Mouse (Mus musculus): ENCODE results near the gene Fbxw9. TPM values are rescaled to one million over a fixed set of nuclear protein-coding genes. Genes with fewer than 3 reads are reported as not detected.

Gene Fbxw9
- polyA plus RNA-seq (2016; fragmentation: Nextera tagmentation; extraction: Ambion mirVana) = 17.3 and 18.8 TPM in 2 replicates

GRCm38 (mm10) chr8:85059879-85060616, at the start of gene Fbxw9:
Fbxw9 (plus strand) TSS chr8:85060055.
- Histone ChIP-seq H3K27me3 (replicated peaks) (no peaks in the 10 kb centered on the region), H3K4me1 (replicated peaks) (peaks cover 8% of the 10 kb centered on the region; the same call in 1 of the 2 replicates), H3K27ac (ENCODE audit: poor library complexity, severe bottlenecking) (no peak within 1 kb of the TSS), H3K4me2 (peak within 1 kb of the TSS; percentile 97), H3K4me3 (peak within 1 kb of the TSS; percentile 88), H3K36me3 (peaks cover 34% of the 10 kb centered on the region), H3K9ac (peak within 1 kb of the TSS; percentile 78), H3K9me3 (replicated peaks) (no peaks in the 10 kb centered on the region)
- peak; percentile 84 for ATAC-seq (ENCODE audit: insufficient number of reproducible peaks, low FRiP score)
- whole genome bisulfite sequencing = under 1% methylated on average over 52 of the region's 53 CpGs

GRCm38 (mm10) chr8:85011242-85011641, 48.6 kb upstream of the Fbxw9 start:
- H3K4me2 ChIP-seq = no peak overlapping the region
- no peaks in the 10 kb centered on the region for H3K9me3 ChIP-seq (replicated peaks)
- H3K4me3 ChIP-seq = no peak overlapping the region
- peaks cover 84% of the 10 kb centered on the region for H3K27me3 ChIP-seq (replicated peaks)
- H3K36me3 ChIP-seq = no peaks in the 10 kb centered on the region
- no peak overlapping the region for H3K27ac ChIP-seq (ENCODE audit: poor library complexity, severe bottlenecking)
- WGBS = 14% methylated on average over 28 of the region's 28 CpGs
- no peak overlapping the region for H3K9ac ChIP-seq
- ATAC-seq (ENCODE audit: insufficient number of reproducible peaks, low FRiP score) = no peak
- peaks cover 4% of the 10 kb centered on the region; the same call in 1 of the 2 replicates for H3K4me1 ChIP-seq (replicated peaks)

DNA sequence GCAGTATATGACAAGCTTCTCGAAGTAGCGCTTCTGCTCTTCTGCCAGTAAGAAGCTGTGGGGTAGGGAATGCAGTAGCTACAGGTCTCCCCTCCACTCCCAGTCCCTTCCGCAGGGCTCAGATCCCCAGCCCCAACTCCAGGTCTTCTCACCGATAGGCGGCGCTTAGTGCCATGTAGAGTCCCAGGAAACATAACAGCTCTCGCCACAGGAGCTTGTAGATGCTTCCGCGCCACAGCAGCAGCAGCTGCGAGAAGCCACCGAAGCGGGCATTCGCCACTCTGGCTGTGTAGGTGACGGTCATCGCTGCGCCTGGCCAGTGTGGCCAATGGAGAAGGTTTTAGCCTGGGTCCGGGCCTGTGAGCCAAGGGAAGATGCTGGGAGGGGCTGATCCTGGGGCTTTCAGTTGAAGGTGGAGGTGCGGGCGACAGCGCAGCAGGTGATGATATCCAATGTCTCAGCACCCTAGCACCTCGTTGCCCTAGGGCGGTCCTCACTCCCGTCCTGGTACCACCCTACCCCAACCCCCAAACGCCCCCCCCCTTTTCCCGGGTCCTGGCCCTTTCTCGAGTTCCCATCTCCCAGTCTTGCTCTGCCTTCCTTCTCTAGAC, 46.5 kb upstream of the Fbxw9 start:
- H3K9ac ChIP-seq = peak overlapping the region; percentile 60
- H3K4me1 ChIP-seq (replicated peaks) = 0 out of 2 replicates have a peak, but pooled peaks cover 4% of the 10 kb centered on the region
- WGBS = 4% methylated on average over 25 of the region's 26 CpGs

GRCm38 (mm10) chr8:85014431-85014830, 45.4 kb upstream of the Fbxw9 start, which contains the start of gene Best2:
Best2 (minus strand) TSS chr8:85014531.
- Histone ChIP-seq H3K27ac (ENCODE audit: poor library complexity, severe bottlenecking) (no peak within 1 kb of the TSS), H3K27me3 (replicated peaks) (peaks cover 54% of the 10 kb centered on the region)
- WGBS = 45% methylated on average over 2 of the region's 2 CpGs

More for the DNA sequence above, 46.5 kb upstream of the Fbxw9 start:
- no peak for ATAC-seq (ENCODE audit: insufficient number of reproducible peaks, low FRiP score)
- peak overlapping the region; percentile 34 for H3K4me3 ChIP-seq
- H3K27me3 ChIP-seq (replicated peaks) = peaks cover 65% of the 10 kb centered on the region
- no peaks in the 10 kb centered on the region for H3K9me3 ChIP-seq (replicated peaks)
- H3K27ac ChIP-seq (ENCODE audit: poor library complexity, severe bottlenecking) = no peak overlapping the region
- H3K4me2 ChIP-seq = peak overlapping the region; percentile 66
- peaks cover 9% of the 10 kb centered on the region for H3K36me3 ChIP-seq

DNA sequence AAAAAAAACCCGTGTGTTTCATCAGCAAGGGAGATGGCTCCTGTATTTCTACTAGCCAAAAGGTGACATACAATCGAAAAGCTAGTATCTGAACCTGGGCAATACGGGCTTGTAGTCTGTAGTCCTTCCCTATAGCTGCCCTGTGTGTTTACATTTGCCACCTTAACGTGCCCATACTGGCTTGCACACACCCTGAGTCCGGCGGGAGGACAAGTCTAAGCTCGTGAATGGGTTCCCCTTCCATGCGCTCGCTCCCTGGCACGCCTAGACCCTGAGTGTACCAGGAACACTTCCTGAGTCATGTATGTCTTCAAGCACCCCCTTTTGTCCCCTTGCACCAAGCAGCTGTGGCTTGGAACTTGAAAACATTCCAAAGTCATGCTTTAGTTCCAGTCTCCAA, 43.1 kb upstream of the Fbxw9 start:
- H3K4me2 ChIP-seq = no peak overlapping the region
- H3K4me3 ChIP-seq = no peak overlapping the region
- H3K27me3 ChIP-seq (replicated peaks) = peaks cover 37% of the 10 kb centered on the region
- H3K9ac ChIP-seq = no peak overlapping the region
- H3K4me1 ChIP-seq (replicated peaks) = 0 out of 2 replicates have a peak, but pooled peaks cover 4% of the 10 kb centered on the region
- no peaks in the 10 kb centered on the region for H3K9me3 ChIP-seq (replicated peaks)
- H3K27ac ChIP-seq (ENCODE audit: poor library complexity, severe bottlenecking) = no peak overlapping the region
- peaks cover 43% of the 10 kb centered on the region for H3K36me3 ChIP-seq
- ATAC-seq (ENCODE audit: insufficient number of reproducible peaks, low FRiP score) = no peak
- WGBS = 68% methylated on average over 10 of the region's 10 CpGs

More at GRCm38 (mm10) chr8:85014431-85014830, 45.4 kb upstream of the Fbxw9 start, which contains the start of gene Best2:
- Histone ChIP-seq H3K4me3 (peak within 1 kb of the TSS; percentile 34), H3K4me1 (replicated peaks) (0 out of 2 replicates have a peak, but pooled peaks cover 4% of the 10 kb centered on the region), H3K36me3 (peaks cover 20% of the 10 kb centered on the region), H3K4me2 (peak within 1 kb of the TSS; percentile 66), H3K9ac (peak within 1 kb of the TSS; percentile 60), H3K9me3 (replicated peaks) (no peaks in the 10 kb centered on the region)
- ATAC-seq (ENCODE audit: insufficient number of reproducible peaks, low FRiP score) = no peak

- Histone ChIP-seq H3K4me3 (no peak overlapping the region), H3K9ac (no peak overlapping the region), H3K27ac (ENCODE audit: poor library complexity, severe bottlenecking) (no peak overlapping the region), H3K9me3 (replicated peaks) (no peaks in the 10 kb centered on the region), H3K27me3 (replicated peaks) (peaks cover 32% of the 10 kb centered on the region), H3K4me2 (no peak overlapping the region), H3K4me1 (replicated peaks) (0 out of 2 replicates have a peak, but pooled peaks cover 4% of the 10 kb centered on the region), H3K36me3 (peaks cover 48% of the 10 kb centered on the region)
- 50% methylated on average over 5 of the region's 5 CpGs for whole genome bisulfite sequencing
- ATAC-seq (ENCODE audit: insufficient number of reproducible peaks, low FRiP score) = no peak
Observed at GRCm38 (mm10) chr8:85017209-85017608, 42.6 kb upstream of the Fbxw9 start.

DNA sequence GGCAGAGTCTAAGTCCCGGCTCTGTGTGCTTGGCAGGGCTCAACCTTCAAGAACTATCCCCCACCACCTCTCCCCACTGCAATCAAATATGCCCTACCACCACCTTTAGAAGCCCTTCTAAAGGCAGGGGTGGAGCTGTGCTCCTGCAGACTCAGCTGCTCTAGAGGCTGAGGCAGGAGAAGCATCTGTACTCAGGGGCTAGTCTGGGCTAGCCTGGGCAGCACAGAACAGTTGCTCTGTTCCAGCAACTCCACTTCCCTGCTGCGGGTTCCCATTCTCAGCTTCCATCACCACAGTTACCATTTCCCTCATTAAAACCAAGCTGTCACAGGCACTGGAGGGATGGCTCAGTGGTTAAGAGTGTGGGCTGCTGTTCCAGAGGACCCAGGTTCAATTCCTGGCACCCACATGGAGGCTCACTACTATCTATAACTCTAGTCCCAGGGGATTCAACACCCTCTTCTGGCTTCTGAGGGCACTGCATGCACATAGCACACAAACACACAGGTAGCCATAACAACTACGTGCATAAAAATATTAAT, 38.3 kb upstream of the Fbxw9 start:
- no peaks in the 10 kb centered on the region for H3K27me3 ChIP-seq (replicated peaks)
- no peak overlapping the region for H3K27ac ChIP-seq (ENCODE audit: poor library complexity, severe bottlenecking)
- no peak for ATAC-seq (ENCODE audit: insufficient number of reproducible peaks, low FRiP score)
- no peak overlapping the region for H3K4me3 ChIP-seq
- no peaks in the 10 kb centered on the region for H3K9me3 ChIP-seq (replicated peaks)
- peaks cover 67% of the 10 kb centered on the region for H3K36me3 ChIP-seq
- no peak overlapping the region for H3K4me2 ChIP-seq
- H3K4me1 ChIP-seq (replicated peaks) = peaks cover 18% of the 10 kb centered on the region
- 97% methylated on average over 3 of the region's 3 CpGs for WGBS
- no peak overlapping the region for H3K9ac ChIP-seq

DNA sequence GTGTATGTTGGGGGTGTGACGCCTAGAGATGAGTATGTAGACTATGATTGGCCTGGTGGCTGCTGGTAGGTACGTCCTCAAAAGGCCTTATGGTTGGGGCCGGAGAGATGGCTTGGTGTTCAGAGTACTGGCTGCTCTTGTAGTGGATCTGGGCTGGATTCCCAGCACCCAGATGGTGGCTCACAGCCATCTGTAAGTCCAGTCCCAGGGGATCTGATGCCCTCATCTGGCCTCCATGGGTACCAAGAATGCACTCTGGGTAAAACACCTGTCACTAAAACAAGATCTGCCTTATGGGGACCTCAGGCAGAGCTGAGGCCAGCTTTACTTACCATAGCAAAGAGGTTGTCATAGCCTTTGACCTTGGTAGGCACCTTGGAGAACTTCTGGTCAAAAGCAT, 36.0 kb upstream of the Fbxw9 start:
- Histone ChIP-seq H3K4me1 (replicated peaks) (peaks cover 29% of the 10 kb centered on the region), H3K27me3 (replicated peaks) (no peaks in the 10 kb centered on the region), H3K27ac (ENCODE audit: poor library complexity, severe bottlenecking) (no peak overlapping the region), H3K4me2 (peak overlapping the region; percentile 98), H3K4me3 (peak overlapping the region; percentile 97), H3K9ac (no peak overlapping the region), H3K9me3 (replicated peaks) (no peaks in the 10 kb centered on the region), H3K36me3 (peaks cover 52% of the 10 kb centered on the region)
- ATAC-seq (ENCODE audit: insufficient number of reproducible peaks, low FRiP score) = no peak
- WGBS = 85% methylated on average over 3 of the region's 3 CpGs

DNA sequence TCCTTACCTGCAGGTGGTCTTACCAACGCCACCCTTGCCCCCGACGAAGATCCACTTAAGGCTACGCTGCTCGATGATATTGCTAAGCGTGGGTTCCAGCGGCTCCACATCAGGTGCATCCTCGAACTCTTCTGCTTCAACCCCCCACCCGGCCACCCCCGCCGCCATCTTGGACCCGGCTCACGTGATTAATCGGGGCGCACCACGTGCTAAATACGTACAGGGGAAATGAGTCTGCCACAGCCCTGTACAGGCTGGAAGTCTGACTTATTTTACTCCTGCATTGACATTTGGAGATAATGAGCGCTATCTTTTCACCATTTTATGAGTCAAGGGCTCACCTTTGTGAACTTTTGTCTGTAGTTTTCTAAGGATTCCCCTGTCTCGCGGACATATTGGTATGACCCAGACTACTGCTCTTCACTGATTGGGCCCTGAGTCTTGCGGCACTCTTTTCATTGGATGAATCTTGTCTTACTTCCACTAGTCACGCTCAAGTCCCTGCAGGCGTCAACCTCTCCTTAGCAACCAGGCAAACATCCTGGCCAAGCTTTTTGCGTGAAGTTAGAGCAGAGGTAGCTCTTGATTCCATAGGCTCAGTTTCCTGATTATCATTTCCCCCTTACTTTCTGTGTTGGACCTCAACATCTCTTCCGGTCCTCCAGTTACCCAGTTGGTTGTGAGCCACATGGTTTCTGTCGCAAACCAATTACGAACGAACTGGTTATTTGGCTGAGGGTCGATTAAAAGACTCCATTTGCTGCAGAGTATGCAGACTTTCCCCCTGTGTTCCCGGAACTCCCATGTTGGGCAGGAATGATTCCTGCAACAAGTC, 34.5 kb upstream of the Fbxw9 start, which contains the start of gene Asna1:
Asna1 (minus strand) TSS at position 184 of the 835 bp plus-strand sequence.
- H3K9ac ChIP-seq = peak within 1 kb of the TSS; percentile 64
- peak within 1 kb of the TSS; percentile 97 for H3K4me3 ChIP-seq
- ATAC-seq (ENCODE audit: insufficient number of reproducible peaks, low FRiP score) = peak; percentile 90
- H3K4me1 ChIP-seq (replicated peaks) = peaks cover 36% of the 10 kb centered on the region
- WGBS = 5% methylated on average over 30 of the region's 30 CpGs
- peak within 1 kb of the TSS; percentile 84 for H3K27ac ChIP-seq (ENCODE audit: poor library complexity, severe bottlenecking)
- peaks cover 50% of the 10 kb centered on the region for H3K36me3 ChIP-seq
- peak within 1 kb of the TSS; percentile 98 for H3K4me2 ChIP-seq
- no peaks in the 10 kb centered on the region for H3K9me3 ChIP-seq (replicated peaks)
- no peaks in the 10 kb centered on the region for H3K27me3 ChIP-seq (replicated peaks)

DNA sequence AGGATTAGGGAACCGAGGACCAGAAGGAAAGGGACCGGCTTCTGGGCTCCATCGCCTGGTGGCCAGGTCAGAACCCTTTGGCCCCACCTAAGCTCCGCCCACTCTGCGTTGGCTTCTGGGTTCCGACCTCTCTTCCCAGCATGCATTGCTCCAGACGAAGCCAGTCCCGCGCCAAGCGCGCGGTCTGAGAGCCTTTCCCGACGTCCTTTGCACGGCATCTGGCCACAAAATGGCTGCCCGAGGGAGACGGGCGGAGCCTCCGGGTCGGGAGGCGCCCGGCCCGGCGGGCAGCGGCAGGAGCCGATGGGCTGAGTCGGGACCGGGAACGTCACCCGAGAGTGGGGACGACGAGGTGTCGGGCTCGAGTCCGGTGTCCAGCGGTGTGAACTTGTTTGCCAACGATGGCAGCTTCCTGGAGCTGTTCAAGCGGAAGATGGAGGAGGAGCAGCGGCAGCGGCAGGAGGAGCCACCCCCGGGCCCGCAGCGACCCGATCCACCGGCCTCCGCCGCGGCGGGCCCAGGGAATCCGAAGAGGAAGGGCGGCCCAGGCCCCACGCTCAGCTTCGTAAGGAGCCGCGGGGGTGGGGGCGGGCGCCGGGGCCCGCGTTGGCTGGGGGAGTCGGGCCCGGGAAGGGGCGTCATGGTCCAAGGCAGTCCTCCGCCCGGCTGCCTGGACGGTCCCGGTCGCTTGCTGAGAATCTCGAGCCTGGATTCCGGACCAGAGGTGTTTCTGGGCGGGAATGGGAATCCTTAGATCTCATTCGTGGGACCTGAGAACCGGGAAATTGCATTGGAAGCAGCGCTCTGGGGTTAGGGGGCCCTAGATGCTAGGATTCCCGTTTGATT, 33.0 kb upstream of the Fbxw9 start, which contains the start of gene Trir:
Trir (plus strand) TSS at position 154 of the 846 bp plus-strand sequence.
- WGBS = under 1% methylated on average over 71 of the region's 75 CpGs
- ATAC-seq (ENCODE audit: insufficient number of reproducible peaks, low FRiP score) = peak; percentile 89
- peaks cover 48% of the 10 kb centered on the region for H3K36me3 ChIP-seq

More for the DNA sequence above, 33.0 kb upstream of the Fbxw9 start, which contains the start of gene Trir:
- H3K9ac ChIP-seq = peak within 1 kb of the TSS; percentile 100
- peak within 1 kb of the TSS; percentile 97 for H3K4me3 ChIP-seq
- H3K27ac ChIP-seq (ENCODE audit: poor library complexity, severe bottlenecking) = peak within 1 kb of the TSS; percentile 84
- no peaks in the 10 kb centered on the region for H3K27me3 ChIP-seq (replicated peaks)
- peaks cover 36% of the 10 kb centered on the region for H3K4me1 ChIP-seq (replicated peaks)
- H3K9me3 ChIP-seq (replicated peaks) = no peaks in the 10 kb centered on the region
- peak within 1 kb of the TSS; percentile 98 for H3K4me2 ChIP-seq
